Comparison of ENCODE assay signal across 8 mouse cellular contexts in the genomic region with DNA sequence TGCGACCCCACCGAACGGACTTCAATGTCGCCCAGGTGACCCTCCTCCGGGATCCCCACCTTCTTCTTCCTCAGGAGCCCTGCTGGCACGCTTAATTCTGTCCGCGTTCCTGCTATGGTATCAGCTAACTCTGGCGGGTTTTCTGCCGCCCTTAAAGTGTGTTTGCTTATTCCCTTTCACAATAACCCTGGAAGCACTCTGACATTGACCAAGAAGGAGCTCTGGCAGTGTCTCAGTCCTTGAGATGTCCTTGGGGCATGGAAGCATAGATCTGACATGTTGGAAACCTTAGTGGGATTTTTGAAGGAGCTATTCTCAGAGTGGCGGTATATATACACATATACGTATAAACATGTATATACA. TPM values are rescaled to one million over a fixed set of nuclear protein-coding genes. Genes with fewer than 3 reads are reported as not detected.
DNase-seq lines count a peak whose midpoint lies in the region; ATAC-seq lines count a peak whose summit lies in the region.

No protein-coding gene starts in this region.

- 0 out of 2 replicates have a peak, but pooled peaks cover 5% of the 10 kb centered on the region for H3K4me1 ChIP-seq in neural tube, embryonic 11.5 days (ENCODE audit: control insufficient read depth, insufficient read depth, low read length)
- H3K4me1 ChIP-seq in limb, embryonic 11.5 days (ENCODE audit: control insufficient read depth, insufficient read depth, low read length): 0 out of 2 replicates have a peak, but pooled peaks cover 9% of the 10 kb centered on the region
- H3K4me1 ChIP-seq in stomach, embryonic 14.5 days (ENCODE audit: control insufficient read depth, insufficient read depth, low read length): peaks cover 12% of the 10 kb centered on the region

- peak overlapping the region; percentile 79 for H3K4me3 ChIP-seq in neural tube, embryonic 11.5 days (ENCODE audit: low read depth, low read length)
- H3K4me3 ChIP-seq in limb, embryonic 11.5 days (ENCODE audit: low read depth, low read length): peak overlapping the region; percentile 85
- peak overlapping the region; percentile 93 for H3K4me3 ChIP-seq in stomach, embryonic 14.5 days (ENCODE audit: low read depth, low read length)

- no peaks in the 10 kb centered on the region for H3K9me3 ChIP-seq in neural tube, embryonic 11.5 days (ENCODE audit: control insufficient read depth, low read length)
- no peaks in the 10 kb centered on the region for H3K9me3 ChIP-seq in limb, embryonic 11.5 days (ENCODE audit: control insufficient read depth, low read length)
- H3K9me3 ChIP-seq in stomach, embryonic 14.5 days (ENCODE audit: control insufficient read depth, low read depth, low read length): no peaks in the 10 kb centered on the region

- DNase-seq in neural tube, embryonic 11.5 days (ENCODE audit: low spot score): no peak
- DNase-seq in neural tube, embryonic 10.5 days (ENCODE audit: extremely low spot score, low spot score): no peak
- no peak for DNase-seq in limb, embryonic 11.5 days (ENCODE audit: low spot score)
- DNase-seq in adrenal gland, adult 8-10 months: no peak
- DNase-seq in gastrocnemius, postnatal 10 days: no peak
- no peak for DNase-seq in layer of hippocampus, postnatal 10 days (ENCODE audit: low spot score in 2 of 2)

- H3K9ac ChIP-seq in neural tube, embryonic 11.5 days (ENCODE audit: low read length): peak overlapping the region; percentile 54
- H3K9ac ChIP-seq in limb, embryonic 11.5 days (ENCODE audit: low read length): peak overlapping the region; percentile 43
- H3K9ac ChIP-seq in stomach, embryonic 14.5 days (replicated peaks; ENCODE audit: low read depth, low read length): peak overlapping the region; percentile 38; the same call in 1 of the 2 replicates

- peak overlapping the region; percentile 81 for H3K4me2 ChIP-seq in neural tube, embryonic 11.5 days (ENCODE audit: low read depth)
- H3K4me2 ChIP-seq in limb, embryonic 11.5 days (ENCODE audit: low read depth, severe bottlenecking): peak overlapping the region; percentile 81
- H3K4me2 ChIP-seq in stomach, embryonic 14.5 days (replicated peaks; ENCODE audit: low read depth, low read length): peak overlapping the region; percentile 91

- 7% methylated on average over 12 of the region's 12 CpGs for WGBS in neural tube, embryonic 11.5 days
- 7% methylated on average over 12 of the region's 12 CpGs for WGBS in limb, embryonic 11.5 days
- WGBS in stomach, embryonic 14.5 days: 4% methylated on average over 12 of the region's 12 CpGs

- H3K27ac ChIP-seq in neural tube, embryonic 11.5 days (ENCODE audit: low read depth, low read length): no peak overlapping the region
- no peak overlapping the region; the same call in 1 of the 2 replicates for H3K27ac ChIP-seq in limb, embryonic 11.5 days (replicated peaks; ENCODE audit: low read depth, low read length)
- H3K27ac ChIP-seq in stomach, embryonic 14.5 days (ENCODE audit: low read length): peak overlapping the region; percentile 55; the same call in 1 of the 2 replicates

- H3K36me3 ChIP-seq in neural tube, embryonic 11.5 days (ENCODE audit: control insufficient read depth, insufficient read depth, low read length): 0 out of 2 replicates have a peak, but pooled peaks cover under 1% of the 10 kb centered on the region
- H3K36me3 ChIP-seq in limb, embryonic 11.5 days (ENCODE audit: control insufficient read depth, insufficient read depth, low read length): peaks cover 2% of the 10 kb centered on the region; the same call in 1 of the 2 replicates
- H3K36me3 ChIP-seq in stomach, embryonic 14.5 days (ENCODE audit: control insufficient read depth, insufficient read depth, low read length): peaks cover 10% of the 10 kb centered on the region

- H3K27me3 ChIP-seq in neural tube, embryonic 11.5 days (ENCODE audit: control insufficient read depth, insufficient read depth, low read length): no peaks in the 10 kb centered on the region
- no peaks in the 10 kb centered on the region for H3K27me3 ChIP-seq in limb, embryonic 11.5 days (ENCODE audit: control insufficient read depth, insufficient read depth, low read length)
- no peaks in the 10 kb centered on the region for H3K27me3 ChIP-seq in stomach, embryonic 14.5 days (ENCODE audit: control insufficient read depth, insufficient read depth, low read length)

- no peak; the same call in 1 of the 2 replicates for ATAC-seq in neural tube, embryonic 11.5 days (ENCODE audit: insufficient read depth, low FRiP score, low TSS enrichment)
- peak; percentile 41; the same call in 1 of the 2 replicates for ATAC-seq in erythroid progenitor cell, adult 5-6 weeks (replicated peaks; ENCODE audit: low FRiP score, poor library complexity, severe bottlenecking)
- 0 out of 2 replicates have a peak, but pooled peaks have one; percentile 10 for ATAC-seq in limb, embryonic 11.5 days (ENCODE audit: insufficient number of reproducible peaks, low FRiP score, low TSS enrichment, low read depth)
- ATAC-seq in stomach, embryonic 14.5 days (ENCODE audit: insufficient number of reproducible peaks, insufficient read depth, low FRiP score, low read depth): no peak

RNA-seq across cellular contexts. Expression of a gene that starts 0.4 kb away (rescaled TPM):
- 4.3 and 4.7 TPM in 2 replicates for polyA plus RNA-seq in neural tube, embryonic 11.5 days (2014; fragmentation: Nextera tagmentation; extraction: Ambion mirVana)
- 0.36 and 0.42 TPM in 2 replicates for total RNA-seq in erythroid progenitor cell, adult 5-6 weeks (2015; ENCODE audit: low replicate concordance)
- 0.76 and 2.1 TPM in 2 replicates for total RNA-seq in erythroid progenitor cell, adult 5-6 weeks (2017; ENCODE audit: low replicate concordance)
- polyA plus RNA-seq in limb, embryonic 11.5 days (2014; fragmentation: Nextera tagmentation; extraction: Ambion mirVana): 4.5 and 5.2 TPM in 2 replicates
- polyA plus RNA-seq in stomach, embryonic 14.5 days (2014; fragmentation: Nextera tagmentation; extraction: Ambion mirVana): 7.8 TPM in 2 replicates
- 10 to 100 TPM; 23.2 to 41.3 (median 31.9) TPM for total RNA-seq in adrenal gland, adult 8-10 months (2022)
- total RNA-seq in gastrocnemius, postnatal 10 days (2021): 10 to 100 TPM; 11.0 to 16.9 TPM
- total RNA-seq in layer of hippocampus, postnatal 10 days (2021): 10 to 100 TPM; 60.6 to 63.2 TPM

Comparison
In these comparisons a context has a peak if more than half of its experiments do, and no peak if none do; other contexts are left out.
1. ATAC-seq: peak in erythroid progenitor cell, adult 5-6 weeks (single experiment) and limb, embryonic 11.5 days (single experiment); none in neural tube, embryonic 11.5 days (single experiment) and stomach, embryonic 14.5 days (single experiment).
2. Peak in every context shown above with its lines, with median percentiles within 50 percentile points of each other: H3K4me2 ChIP-seq, H3K4me3 ChIP-seq and H3K9ac ChIP-seq.